Mouse (Mus musculus): Measurements from ENCODE around the gene Gmpr2. TPM values are rescaled to one million over a fixed set of nuclear protein-coding genes. Genes with fewer than 3 reads are reported as not detected.
A peak's percentile ranks its signal among the peaks of the same experiment; 100 is the strongest.

Gene Gmpr2
- polyA plus RNA-seq, 1 experiment = 26.7 TPM

- Histone ChIP-seq H3K27ac (ENCODE audit: insufficient read depth, low read length) (no peak overlapping the region), H3K36me3 (ENCODE audit: control insufficient read depth, insufficient read depth, low read length, poor library complexity, severe bottlenecking) (no peaks in the 10 kb centered on the region), H3K4me1 (ENCODE audit: control insufficient read depth, insufficient read depth, low read length) (no peaks in the 10 kb centered on the region), H3K9ac (ENCODE audit: low read depth, poor library complexity, severe bottlenecking) (no peak overlapping the region), H3K27me3 (ENCODE audit: control insufficient read depth, insufficient read depth, low read length, poor library complexity, severe bottlenecking) (no peaks in the 10 kb centered on the region), H3K4me3 (ENCODE audit: low read depth, low read length) (no peak overlapping the region), H3K9me3 (replicated peaks; ENCODE audit: control insufficient read depth, insufficient read depth, low read length, poor library complexity, severe bottlenecking) (peaks cover 2% of the 10 kb centered on the region; the same call in 1 of the 2 replicates)
- TF ChIP-seq EP300 (IDR thresholded peaks at IDR 0.05; ENCODE audit: insufficient read depth, low read depth, low read length) (no peak), POLR2A (IDR thresholded peaks at IDR 0.05; ENCODE audit: insufficient read depth, low read length) (no peak), CTCF (IDR thresholded peaks at IDR 0.05; ENCODE audit: low read depth, low read length) (no peak)
These were observed 25.5 kb downstream of the Gmpr2 start for GRCm38 (mm10) chr14:55697226-55697625.

GRCm38 (mm10) chr14:55701131-55701530, 29.4 kb downstream of the Gmpr2 start:
- H3K4me1 ChIP-seq (ENCODE audit: control insufficient read depth, insufficient read depth, low read length) = no peaks in the 10 kb centered on the region
- no peak overlapping the region for H3K27ac ChIP-seq (ENCODE audit: insufficient read depth, low read length)
- peaks cover 3% of the 10 kb centered on the region; the same call in 1 of the 2 replicates for H3K36me3 ChIP-seq (ENCODE audit: control insufficient read depth, insufficient read depth, low read length, poor library complexity, severe bottlenecking)
- H3K9me3 ChIP-seq (replicated peaks; ENCODE audit: control insufficient read depth, insufficient read depth, low read length, poor library complexity, severe bottlenecking) = no peaks in the 10 kb centered on the region
- H3K27me3 ChIP-seq (ENCODE audit: control insufficient read depth, insufficient read depth, low read length, poor library complexity, severe bottlenecking) = no peaks in the 10 kb centered on the region
- TF ChIP-seq POLR2A (IDR thresholded peaks at IDR 0.05; ENCODE audit: insufficient read depth, low read length) = no peak
- no peak for TF ChIP-seq CTCF (IDR thresholded peaks at IDR 0.05; ENCODE audit: low read depth, low read length)
- no peak for TF ChIP-seq EP300 (IDR thresholded peaks at IDR 0.05; ENCODE audit: insufficient read depth, low read depth, low read length)
- no peak overlapping the region for H3K4me3 ChIP-seq (ENCODE audit: low read depth, low read length)
- H3K9ac ChIP-seq (ENCODE audit: low read depth, poor library complexity, severe bottlenecking) = no peak overlapping the region

GRCm38 (mm10) chr14:55702761-55703160, 31.0 kb downstream of the Gmpr2 start:
- peaks cover 3% of the 10 kb centered on the region; the same call in 1 of the 2 replicates for H3K36me3 ChIP-seq (ENCODE audit: control insufficient read depth, insufficient read depth, low read length, poor library complexity, severe bottlenecking)
- H3K9ac ChIP-seq (ENCODE audit: low read depth, poor library complexity, severe bottlenecking) = no peak overlapping the region
- no peaks in the 10 kb centered on the region for H3K27me3 ChIP-seq (ENCODE audit: control insufficient read depth, insufficient read depth, low read length, poor library complexity, severe bottlenecking)
- no peaks in the 10 kb centered on the region for H3K4me1 ChIP-seq (ENCODE audit: control insufficient read depth, insufficient read depth, low read length)
- H3K9me3 ChIP-seq (replicated peaks; ENCODE audit: control insufficient read depth, insufficient read depth, low read length, poor library complexity, severe bottlenecking) = no peaks in the 10 kb centered on the region
- no peak overlapping the region for H3K27ac ChIP-seq (ENCODE audit: insufficient read depth, low read length)
- no peak overlapping the region for H3K4me3 ChIP-seq (ENCODE audit: low read depth, low read length)
- no peak for TF ChIP-seq POLR2A (IDR thresholded peaks at IDR 0.05; ENCODE audit: insufficient read depth, low read length)
- no peak for TF ChIP-seq EP300 (IDR thresholded peaks at IDR 0.05; ENCODE audit: insufficient read depth, low read depth, low read length)
- TF ChIP-seq CTCF (IDR thresholded peaks at IDR 0.05; ENCODE audit: low read depth, low read length) = no peak

- TF ChIP-seq POLR2A (IDR thresholded peaks at IDR 0.05; ENCODE audit: insufficient read depth, low read length) (no peak), CTCF (IDR thresholded peaks at IDR 0.05; ENCODE audit: low read depth, low read length) (no peak), EP300 (IDR thresholded peaks at IDR 0.05; ENCODE audit: insufficient read depth, low read depth, low read length) (no peak)
- Histone ChIP-seq H3K4me3 (ENCODE audit: low read depth, low read length) (no peak overlapping the region), H3K9ac (ENCODE audit: low read depth, poor library complexity, severe bottlenecking) (no peak overlapping the region), H3K27me3 (ENCODE audit: control insufficient read depth, insufficient read depth, low read length, poor library complexity, severe bottlenecking) (no peaks in the 10 kb centered on the region), H3K27ac (ENCODE audit: insufficient read depth, low read length) (no peak overlapping the region), H3K9me3 (replicated peaks; ENCODE audit: control insufficient read depth, insufficient read depth, low read length, poor library complexity, severe bottlenecking) (no peaks in the 10 kb centered on the region), H3K4me1 (ENCODE audit: control insufficient read depth, insufficient read depth, low read length) (peaks cover 14% of the 10 kb centered on the region), H3K36me3 (ENCODE audit: control insufficient read depth, insufficient read depth, low read length, poor library complexity, severe bottlenecking) (peaks cover 3% of the 10 kb centered on the region; the same call in 1 of the 2 replicates)
These were observed 34.4 kb downstream of the Gmpr2 start for GRCm38 (mm10) chr14:55706051-55706600.

- Histone ChIP-seq H3K27me3 (ENCODE audit: control insufficient read depth, insufficient read depth, low read length, poor library complexity, severe bottlenecking) (no peaks in the 10 kb centered on the region), H3K36me3 (ENCODE audit: control insufficient read depth, insufficient read depth, low read length, poor library complexity, severe bottlenecking) (peaks cover 3% of the 10 kb centered on the region; the same call in 1 of the 2 replicates), H3K9ac (ENCODE audit: low read depth, poor library complexity, severe bottlenecking) (no peak overlapping the region), H3K27ac (ENCODE audit: insufficient read depth, low read length) (no peak overlapping the region), H3K9me3 (replicated peaks; ENCODE audit: control insufficient read depth, insufficient read depth, low read length, poor library complexity, severe bottlenecking) (no peaks in the 10 kb centered on the region), H3K4me3 (ENCODE audit: low read depth, low read length) (no peak overlapping the region), H3K4me1 (ENCODE audit: control insufficient read depth, insufficient read depth, low read length) (peaks cover 16% of the 10 kb centered on the region)
- no peak for TF ChIP-seq POLR2A (IDR thresholded peaks at IDR 0.05; ENCODE audit: insufficient read depth, low read length)
- no peak for TF ChIP-seq CTCF (IDR thresholded peaks at IDR 0.05; ENCODE audit: low read depth, low read length)
- TF ChIP-seq EP300 (IDR thresholded peaks at IDR 0.05; ENCODE audit: insufficient read depth, low read depth, low read length) = no peak
These were observed 35.7 kb downstream of the Gmpr2 start for GRCm38 (mm10) chr14:55707397-55707796.

GRCm38 (mm10) chr14:55709509-55709908, 37.8 kb downstream of the Gmpr2 start:
- TF ChIP-seq POLR2A (IDR thresholded peaks at IDR 0.05; ENCODE audit: insufficient read depth, low read length) (no peak), EP300 (IDR thresholded peaks at IDR 0.05; ENCODE audit: insufficient read depth, low read depth, low read length) (peak; percentile 70)
- Histone ChIP-seq H3K36me3 (ENCODE audit: control insufficient read depth, insufficient read depth, low read length, poor library complexity, severe bottlenecking) (no peaks in the 10 kb centered on the region), H3K27me3 (ENCODE audit: control insufficient read depth, insufficient read depth, low read length, poor library complexity, severe bottlenecking) (no peaks in the 10 kb centered on the region), H3K4me3 (ENCODE audit: low read depth, low read length) (peak overlapping the region; percentile 4; the same call in 1 of the 2 replicates), H3K4me1 (ENCODE audit: control insufficient read depth, insufficient read depth, low read length) (peaks cover 18% of the 10 kb centered on the region), H3K9me3 (replicated peaks; ENCODE audit: control insufficient read depth, insufficient read depth, low read length, poor library complexity, severe bottlenecking) (no peaks in the 10 kb centered on the region), H3K27ac (ENCODE audit: insufficient read depth, low read length) (peak overlapping the region; percentile 80), H3K9ac (ENCODE audit: low read depth, poor library complexity, severe bottlenecking) (no peak overlapping the region)
